Mouse (Mus musculus): ENCODE results near the gene Nipa2.

GRCm38 (mm10) chr7:56011018-56011333 lies 48.7 kb upstream of the Nipa2 start:
- TF ChIP-seq ZNF384 (IDR thresholded peaks at IDR 0.05; ENCODE audit: low read depth, low read length): no peak
- TF ChIP-seq MAX (IDR thresholded peaks at IDR 0.05; ENCODE audit: low read length): no peak
- TF ChIP-seq CTCF (conservative IDR thresholded peaks at IDR 0.05 in 1 of 2, IDR thresholded peaks at IDR 0.05 in 1 of 2; ENCODE audit: low read depth in 2 of 2, low read length in 2 of 2): no peak
- no peak for TF ChIP-seq NELFE (IDR thresholded peaks at IDR 0.05; ENCODE audit: low read depth, low read length)
- no peak for TF ChIP-seq MAFK (IDR thresholded peaks at IDR 0.05; ENCODE audit: insufficient replicate concordance, low read length)
- TF ChIP-seq CHD2 (IDR thresholded peaks at IDR 0.05; ENCODE audit: low read length): no peak
- no peak for TF ChIP-seq TBP (conservative IDR thresholded peaks at IDR 0.05; ENCODE audit: low read depth, low read length)
